Mouse (Mus musculus): ENCODE measurements at regions not wholly inside any gene's neighbourhood (a gene's known extent, or its start where the extent isn't known, plus 50 kb on each side); places are given as distances from the start of the nearest gene placed in this dataset.
A peak's percentile ranks its signal among the peaks of the same experiment; 100 is the strongest.

DNA sequence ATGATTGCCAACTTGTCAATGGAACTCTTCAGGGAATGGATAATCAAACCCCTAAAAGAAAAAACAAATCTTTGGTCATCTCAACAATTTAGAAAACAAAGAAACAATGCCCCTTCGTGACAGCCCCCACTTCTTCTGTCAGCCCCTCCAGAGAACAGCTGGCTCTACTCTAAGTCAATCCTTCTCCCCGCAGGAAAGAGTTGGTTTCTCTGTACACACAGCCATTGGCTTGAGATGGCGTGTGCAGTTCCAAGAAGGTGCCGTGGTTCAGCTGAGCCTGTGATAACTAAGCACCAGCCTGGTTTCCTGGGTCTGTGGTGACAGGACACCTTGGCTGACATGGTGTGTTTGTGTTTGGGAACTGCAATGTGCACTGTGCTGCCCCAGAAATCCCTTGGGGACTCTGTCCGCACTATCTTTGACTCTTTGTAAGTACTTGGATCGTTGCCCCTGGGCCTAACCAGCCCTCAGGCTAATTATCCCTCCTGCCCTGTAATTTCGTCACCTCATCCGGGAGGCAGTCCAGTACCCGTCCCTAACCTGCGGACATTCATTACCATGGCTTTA is 253.8 kb upstream of the Kazn start:
- Histone ChIP-seq H3K4me3 (no peak overlapping the region), H3K27me3 (peaks cover 74% of the 10 kb centered on the region), H3K9me3 (replicated peaks) (no peaks in the 10 kb centered on the region), H3K4me1 (replicated peaks) (peaks cover 9% of the 10 kb centered on the region), H3K27ac (no peak overlapping the region), H3K36me3 (no peaks in the 10 kb centered on the region), H3K9ac (no peak overlapping the region), H3K4me2 (no peak overlapping the region)
- ATAC-seq (replicated peaks; ENCODE audit: insufficient number of reproducible peaks, insufficient read depth, low FRiP score, low read depth), result peak; percentile 39
- 27% methylated on average over 10 of the region's 10 CpGs for WGBS

DNA sequence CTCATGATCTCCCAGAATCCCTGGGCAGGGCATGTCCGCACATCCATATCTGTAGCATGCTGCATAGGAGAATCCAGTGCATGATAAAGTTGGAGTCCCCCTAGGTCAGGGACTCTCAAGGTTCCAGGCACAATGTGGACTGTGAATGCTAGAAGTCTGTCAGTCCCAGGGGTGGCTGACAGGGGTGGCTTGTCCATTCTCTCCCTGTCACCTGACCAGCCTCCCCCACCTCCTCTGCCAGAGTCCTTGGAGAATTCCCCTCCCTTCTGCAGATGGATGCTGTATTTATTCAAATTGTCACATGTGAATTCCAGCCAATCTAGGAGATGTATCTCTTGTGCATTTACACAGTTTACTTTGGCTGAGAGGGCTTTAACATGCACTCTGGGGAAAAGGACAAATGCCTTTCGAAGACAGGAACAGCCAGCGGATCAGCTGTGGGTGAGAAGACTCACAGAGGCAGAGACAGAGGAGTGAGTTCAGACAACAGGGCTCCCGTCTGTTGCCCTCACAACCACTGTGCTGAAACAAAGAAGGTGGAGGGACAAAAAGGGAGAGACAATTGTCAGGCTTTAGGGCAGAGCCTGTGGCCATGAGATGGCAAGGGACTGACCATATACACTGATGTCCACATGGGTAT is 246.7 kb upstream of the Kazn start:
- 68% methylated on average over 4 of the region's 4 CpGs for WGBS
- Histone ChIP-seq H3K27ac (no peak overlapping the region), H3K27me3 (peaks cover 36% of the 10 kb centered on the region), H3K4me3 (no peak overlapping the region), H3K9me3 (replicated peaks) (no peaks in the 10 kb centered on the region), H3K4me2 (no peak overlapping the region), H3K4me1 (replicated peaks) (no peaks in the 10 kb centered on the region), H3K36me3 (no peaks in the 10 kb centered on the region), H3K9ac (no peak overlapping the region)
- ATAC-seq (replicated peaks; ENCODE audit: insufficient number of reproducible peaks, insufficient read depth, low FRiP score, low read depth), result no peak

DNA sequence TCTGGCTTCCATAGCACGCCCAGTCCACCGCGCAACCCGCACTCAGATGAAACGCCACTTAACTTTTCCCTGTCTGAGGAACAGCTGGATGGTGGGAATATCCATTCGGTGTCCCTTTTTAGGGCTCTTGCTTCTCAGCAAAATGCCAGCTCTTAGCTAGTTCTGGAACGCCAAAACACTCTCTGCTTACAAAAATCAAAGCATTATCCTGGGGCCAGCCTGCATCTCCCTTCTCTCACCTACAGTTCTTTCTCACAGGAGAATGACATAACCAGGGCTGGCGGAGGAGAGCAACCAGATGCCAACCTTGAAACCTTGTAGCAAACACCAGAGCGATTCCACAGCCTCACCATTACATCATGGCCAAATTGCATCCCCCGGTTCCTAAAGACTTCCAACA is 236.4 kb upstream of the Kazn start:
- Histone ChIP-seq H3K36me3 (no peaks in the 10 kb centered on the region), H3K9me3 (replicated peaks) (no peaks in the 10 kb centered on the region), H3K4me3 (no peak overlapping the region), H3K4me1 (replicated peaks) (peaks cover 6% of the 10 kb centered on the region; the same call in 1 of the 2 replicates), H3K4me2 (no peak overlapping the region), H3K9ac (no peak overlapping the region), H3K27me3 (peaks cover 23% of the 10 kb centered on the region), H3K27ac (no peak overlapping the region)
- ATAC-seq (replicated peaks; ENCODE audit: insufficient number of reproducible peaks, insufficient read depth, low FRiP score, low read depth), result no peak
- WGBS, result 76% methylated on average over 10 of the region's 10 CpGs

DNA sequence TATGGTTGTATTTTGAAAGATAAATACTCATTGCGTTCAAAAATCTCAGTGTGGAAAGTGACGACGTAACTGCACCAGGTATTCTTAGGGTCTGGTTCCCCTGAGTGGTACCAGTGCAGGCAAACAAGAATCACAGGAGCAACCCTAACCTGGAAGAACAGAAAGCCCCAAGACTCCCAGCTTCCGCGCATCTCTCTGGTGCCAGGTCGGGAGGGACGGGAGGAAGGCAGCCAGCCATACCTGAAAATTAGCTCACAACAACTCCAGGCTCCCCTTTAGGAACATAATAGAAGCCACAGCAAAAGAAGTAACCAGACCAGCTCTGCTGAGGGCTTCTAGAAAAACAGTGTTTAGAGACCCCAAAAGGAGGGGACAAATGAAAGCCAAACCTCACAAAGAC is 235.4 kb upstream of the Kazn start:
- H3K4me3 ChIP-seq, result no peak overlapping the region
- peaks cover 6% of the 10 kb centered on the region; the same call in 1 of the 2 replicates for H3K4me1 ChIP-seq (replicated peaks)
- no peak overlapping the region for H3K9ac ChIP-seq
- ATAC-seq (replicated peaks; ENCODE audit: insufficient number of reproducible peaks, insufficient read depth, low FRiP score, low read depth), result no peak
- no peaks in the 10 kb centered on the region for H3K36me3 ChIP-seq
- peaks cover 23% of the 10 kb centered on the region for H3K27me3 ChIP-seq
- no peak overlapping the region for H3K27ac ChIP-seq
- WGBS, result 80% methylated on average over 7 of the region's 7 CpGs
- H3K9me3 ChIP-seq (replicated peaks), result no peaks in the 10 kb centered on the region
- no peak overlapping the region for H3K4me2 ChIP-seq

DNA sequence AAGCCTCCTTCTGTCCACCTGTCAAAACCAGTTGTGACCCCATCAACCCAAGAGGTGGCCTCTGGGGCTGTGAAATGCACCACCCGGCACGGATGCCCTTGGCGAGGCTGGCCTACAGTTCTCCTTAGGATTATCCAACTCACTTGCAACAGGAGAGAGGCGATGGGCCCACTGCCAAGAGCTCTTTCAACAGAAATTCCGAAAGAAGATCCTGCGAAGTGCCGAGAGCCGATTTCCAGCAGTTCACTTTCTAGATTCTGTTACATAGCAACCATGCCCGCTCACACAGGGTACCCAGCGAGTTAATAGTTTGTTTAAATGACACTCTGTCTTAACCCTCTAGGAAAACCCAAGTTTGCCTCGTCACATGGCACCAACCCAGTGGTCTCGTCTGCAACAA is 234.8 kb upstream of the Kazn start:
- Histone ChIP-seq H3K36me3 (no peaks in the 10 kb centered on the region), H3K27me3 (peaks cover 23% of the 10 kb centered on the region), H3K9me3 (replicated peaks) (no peaks in the 10 kb centered on the region), H3K9ac (no peak overlapping the region), H3K4me2 (no peak overlapping the region), H3K4me3 (no peak overlapping the region), H3K27ac (no peak overlapping the region), H3K4me1 (replicated peaks) (peaks cover 6% of the 10 kb centered on the region; the same call in 1 of the 2 replicates)
- no peak for ATAC-seq (replicated peaks; ENCODE audit: insufficient number of reproducible peaks, insufficient read depth, low FRiP score, low read depth)
- 48% methylated on average over 12 of the region's 12 CpGs for WGBS

DNA sequence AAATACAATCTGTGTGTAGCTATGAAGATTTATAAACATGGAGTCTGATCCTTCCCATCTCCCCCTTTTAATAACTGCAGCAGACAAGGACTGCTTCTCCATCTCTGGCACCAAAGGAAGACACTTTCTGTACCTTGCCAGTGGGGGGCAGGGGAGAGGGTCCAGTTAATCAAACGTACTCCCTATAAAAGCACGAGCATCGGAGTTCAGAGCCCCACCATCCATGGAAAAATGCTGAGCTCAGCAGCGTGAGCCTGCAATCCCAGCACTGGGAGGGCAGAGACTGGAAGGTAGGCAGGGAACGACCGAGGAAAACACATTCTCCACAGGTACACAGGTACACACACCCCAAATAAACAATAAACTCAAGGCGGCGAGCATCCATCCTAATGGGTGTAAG is 234.1 kb upstream of the Kazn start:
- H3K4me3 ChIP-seq, result no peak overlapping the region
- no peak overlapping the region for H3K27ac ChIP-seq
- H3K4me2 ChIP-seq, result no peak overlapping the region
- 84% methylated on average over 8 of the region's 8 CpGs for WGBS
- H3K36me3 ChIP-seq, result no peaks in the 10 kb centered on the region
- H3K9me3 ChIP-seq (replicated peaks), result no peaks in the 10 kb centered on the region
- no peak for ATAC-seq (replicated peaks; ENCODE audit: insufficient number of reproducible peaks, insufficient read depth, low FRiP score, low read depth)
- peaks cover 23% of the 10 kb centered on the region for H3K27me3 ChIP-seq
- H3K9ac ChIP-seq, result no peak overlapping the region
- H3K4me1 ChIP-seq (replicated peaks), result peaks cover 6% of the 10 kb centered on the region; the same call in 1 of the 2 replicates

DNA sequence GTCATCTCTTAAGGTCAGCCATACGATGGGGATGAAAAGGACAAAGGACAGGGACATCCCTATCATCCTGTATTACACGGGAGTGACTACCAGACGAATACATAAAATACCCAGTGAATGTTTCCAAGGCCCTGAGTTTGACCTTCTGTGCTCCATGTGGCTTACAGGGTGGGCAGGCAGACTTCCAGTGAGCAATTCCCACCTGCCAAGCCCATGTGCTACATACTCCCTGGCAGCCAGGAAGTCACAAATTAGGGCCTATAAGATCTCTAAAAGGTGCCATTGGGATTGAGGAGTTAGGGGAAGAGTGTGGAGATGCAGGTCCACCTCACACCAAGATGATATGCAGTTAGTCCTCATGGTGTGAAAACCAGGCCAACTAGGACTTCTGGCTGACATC is 233.1 kb upstream of the Kazn start:
- Histone ChIP-seq H3K36me3 (no peaks in the 10 kb centered on the region), H3K9me3 (replicated peaks) (no peaks in the 10 kb centered on the region), H3K4me1 (replicated peaks) (peaks cover 6% of the 10 kb centered on the region; the same call in 1 of the 2 replicates), H3K27me3 (peaks cover 23% of the 10 kb centered on the region), H3K27ac (no peak overlapping the region), H3K4me3 (no peak overlapping the region), H3K4me2 (no peak overlapping the region), H3K9ac (no peak overlapping the region)
- WGBS, result 83% methylated on average over 3 of the region's 3 CpGs
- no peak for ATAC-seq (replicated peaks; ENCODE audit: insufficient number of reproducible peaks, insufficient read depth, low FRiP score, low read depth)

DNA sequence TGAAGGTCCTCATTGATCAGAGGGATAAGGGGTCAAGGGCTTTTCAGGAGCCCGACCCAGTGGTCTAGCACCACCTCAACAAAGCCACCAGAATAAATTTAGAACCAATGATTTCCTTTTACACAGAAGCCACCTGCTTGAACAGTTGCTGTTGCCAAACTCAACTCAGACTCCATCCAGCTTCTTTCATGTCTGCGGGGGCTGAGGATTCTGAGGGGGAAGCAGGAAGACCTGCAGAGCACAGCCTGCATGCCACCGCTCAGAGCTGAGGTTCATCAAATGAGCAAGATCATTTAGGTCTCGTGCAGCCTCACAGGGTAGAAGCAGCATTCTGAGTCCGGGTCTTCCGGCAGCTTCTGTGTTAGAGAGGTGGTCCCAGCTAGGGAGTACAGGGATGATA is 231.6 kb upstream of the Kazn start:
- Histone ChIP-seq H3K9me3 (replicated peaks) (no peaks in the 10 kb centered on the region), H3K4me1 (replicated peaks) (peaks cover 6% of the 10 kb centered on the region; the same call in 1 of the 2 replicates), H3K4me3 (no peak overlapping the region), H3K27me3 (peaks cover 21% of the 10 kb centered on the region), H3K9ac (no peak overlapping the region), H3K27ac (no peak overlapping the region), H3K36me3 (no peaks in the 10 kb centered on the region), H3K4me2 (no peak overlapping the region)
- ATAC-seq (replicated peaks; ENCODE audit: insufficient number of reproducible peaks, insufficient read depth, low FRiP score, low read depth), result no peak
- 83% methylated on average over 6 of the region's 6 CpGs for WGBS

DNA sequence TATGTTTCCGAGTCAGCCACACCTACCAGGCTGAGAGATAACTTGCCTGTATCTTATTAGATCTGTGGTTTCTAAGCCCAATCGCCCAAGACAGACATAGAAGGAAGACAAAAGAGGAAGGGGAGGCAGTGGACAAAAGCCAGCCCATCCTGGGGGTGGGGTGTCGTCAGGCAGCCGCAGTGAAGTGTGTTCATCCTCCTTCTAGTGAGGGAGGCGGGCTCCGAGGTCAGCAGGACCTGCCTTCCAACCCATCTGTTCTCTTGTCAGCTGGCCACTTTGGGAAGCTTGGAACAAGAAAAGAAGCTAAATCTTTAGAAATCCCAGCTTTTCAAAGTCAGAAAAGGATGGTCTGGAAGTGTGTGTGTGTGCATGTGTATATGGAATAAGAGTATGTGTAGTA is 228.7 kb upstream of the Kazn start:
- H3K4me3 ChIP-seq, result no peak overlapping the region
- WGBS, result 67% methylated on average over 6 of the region's 6 CpGs
- ATAC-seq (replicated peaks; ENCODE audit: insufficient number of reproducible peaks, insufficient read depth, low FRiP score, low read depth), result no peak

DNA sequence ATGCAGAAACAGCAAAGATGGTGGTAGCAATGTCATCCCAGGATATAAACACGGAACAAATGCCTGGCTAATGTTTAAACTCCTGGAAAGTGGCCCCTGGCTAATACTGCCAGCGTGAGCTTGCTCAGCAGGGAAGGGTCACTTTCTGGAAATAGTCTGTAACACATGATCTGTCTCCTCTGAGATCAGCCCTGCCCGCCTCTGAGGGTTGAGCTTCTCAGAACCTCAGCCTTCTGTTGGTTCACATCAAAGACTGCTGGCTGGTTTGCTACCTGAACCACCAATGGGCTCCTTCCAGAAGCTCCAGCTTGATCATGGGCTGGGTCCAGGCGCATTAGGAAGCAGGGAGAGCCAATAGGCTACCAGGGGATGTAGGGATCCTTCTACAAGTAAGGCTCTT is 226.0 kb upstream of the Kazn start:
- Histone ChIP-seq H3K9me3 (replicated peaks) (no peaks in the 10 kb centered on the region), H3K4me2 (no peak overlapping the region), H3K4me1 (replicated peaks) (no peaks in the 10 kb centered on the region), H3K9ac (no peak overlapping the region), H3K27ac (no peak overlapping the region), H3K36me3 (no peaks in the 10 kb centered on the region), H3K27me3 (no peaks in the 10 kb centered on the region), H3K4me3 (no peak overlapping the region)
- WGBS, result 86% methylated on average over 4 of the region's 4 CpGs
- no peak for ATAC-seq (replicated peaks; ENCODE audit: insufficient number of reproducible peaks, insufficient read depth, low FRiP score, low read depth)

More for the DNA sequence above, 228.7 kb upstream of the Kazn start:
- Histone ChIP-seq H3K9ac (no peak overlapping the region), H3K4me1 (replicated peaks) (no peaks in the 10 kb centered on the region), H3K36me3 (no peaks in the 10 kb centered on the region), H3K4me2 (no peak overlapping the region), H3K9me3 (replicated peaks) (no peaks in the 10 kb centered on the region), H3K27me3 (no peaks in the 10 kb centered on the region), H3K27ac (no peak overlapping the region)

DNA sequence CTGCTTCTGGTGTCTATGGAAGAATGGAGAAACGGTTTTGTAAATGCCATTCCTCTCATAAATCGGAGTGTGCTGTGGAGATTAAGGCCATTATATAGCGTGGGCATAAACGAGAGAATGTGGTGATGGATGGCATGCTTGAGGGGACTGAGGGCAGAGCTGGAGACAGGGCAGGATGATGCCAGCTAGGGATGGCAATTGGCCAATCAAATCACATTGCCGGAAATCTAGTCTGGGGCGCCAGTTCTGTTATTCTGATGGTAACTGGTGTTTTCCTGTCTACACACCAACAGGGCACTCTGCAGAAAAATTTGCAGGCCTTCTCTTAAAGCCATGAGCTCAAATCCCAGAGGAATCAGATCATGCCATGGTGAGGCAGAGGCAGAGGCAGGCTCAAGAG is 224.9 kb upstream of the Kazn start:
- H3K4me3 ChIP-seq, result no peak overlapping the region
- no peak for ATAC-seq (replicated peaks; ENCODE audit: insufficient number of reproducible peaks, insufficient read depth, low FRiP score, low read depth)
- no peaks in the 10 kb centered on the region for H3K4me1 ChIP-seq (replicated peaks)
- H3K36me3 ChIP-seq, result no peaks in the 10 kb centered on the region
- H3K9me3 ChIP-seq (replicated peaks), result no peaks in the 10 kb centered on the region
- no peak overlapping the region for H3K9ac ChIP-seq
- no peak overlapping the region for H3K27ac ChIP-seq
- H3K27me3 ChIP-seq, result no peaks in the 10 kb centered on the region
- WGBS, result 82% methylated on average over 6 of the region's 6 CpGs
- no peak overlapping the region for H3K4me2 ChIP-seq

DNA sequence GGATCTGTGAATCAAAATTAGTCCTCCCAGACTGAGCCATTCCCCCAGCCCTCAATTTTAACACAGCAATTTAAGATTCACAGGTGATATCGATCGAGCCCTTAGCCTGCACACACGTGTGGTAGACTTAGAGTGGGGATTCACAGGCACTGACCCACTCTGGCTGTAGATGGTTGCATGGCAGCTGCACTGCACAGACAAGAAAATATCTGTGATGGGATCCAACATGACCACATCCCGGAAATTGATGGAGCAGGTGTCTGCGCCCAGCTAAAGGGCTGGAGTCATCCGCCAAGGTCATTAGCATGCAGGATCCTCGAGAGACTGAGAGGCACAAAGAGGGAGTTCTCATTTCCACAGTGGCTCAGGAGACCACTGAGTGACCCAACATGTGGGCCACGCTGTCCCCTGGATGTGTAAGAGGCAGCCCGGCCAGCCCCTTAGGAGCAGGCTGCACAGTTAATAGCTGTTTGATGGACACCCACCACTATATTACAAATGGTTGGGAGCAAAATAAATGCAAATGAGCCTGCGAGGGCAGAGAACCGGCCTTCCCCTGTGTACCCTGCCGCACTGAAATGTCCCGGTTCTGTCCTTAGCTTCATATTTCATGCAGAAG is 221.4 kb upstream of the Kazn start:
- H3K9ac ChIP-seq, result no peak overlapping the region
- no peak for ATAC-seq (replicated peaks; ENCODE audit: insufficient number of reproducible peaks, insufficient read depth, low FRiP score, low read depth)
- WGBS, result 85% methylated on average over 13 of the region's 13 CpGs
- H3K9me3 ChIP-seq (replicated peaks), result no peaks in the 10 kb centered on the region
- no peak overlapping the region for H3K4me3 ChIP-seq
- no peaks in the 10 kb centered on the region for H3K4me1 ChIP-seq (replicated peaks)
- H3K36me3 ChIP-seq, result no peaks in the 10 kb centered on the region
- H3K27me3 ChIP-seq, result no peaks in the 10 kb centered on the region
- H3K27ac ChIP-seq, result no peak overlapping the region
- H3K4me2 ChIP-seq, result no peak overlapping the region
